Mouse (Mus musculus) myocyte (in vitro differentiated cells): ENCODE measurements around the gene Cdhr2.

Source experiments
- MAX ChIP-seq: IDR thresholded peaks from one replicate; pipeline ENCODE4 v1.6.1; 2011; ENCODE audit warnings: low read depth, mild to moderate bottlenecking, control low read depth
- POLR2A ChIP-seq: IDR thresholded peaks from one replicate; pipeline ENCODE4 v1.6.1; 2011; ENCODE audit warnings: low read depth, mild to moderate bottlenecking, control low read depth, moderate library complexity; ENCODE audit not compliant: insufficient read length
- POLR2AphosphoS2 ChIP-seq: IDR thresholded peaks from one replicate; pipeline ENCODE4 v1.6.1; 2011; ENCODE audit warnings: low read depth, control low read depth; ENCODE audit not compliant: insufficient read length
- TCF12 ChIP-seq: IDR thresholded peaks from one replicate; pipeline ENCODE4 v1.6.1; 2011; ENCODE audit warnings: mild to moderate bottlenecking, control low read depth; ENCODE audit not compliant: poor library complexity, insufficient read depth, severe bottlenecking
- TCF3 ChIP-seq: IDR thresholded peaks from one replicate; pipeline ENCODE4 v1.6.1; 2011; ENCODE audit warnings: low read depth, control low read depth; ENCODE audit not compliant: insufficient read length

- TF ChIP-seq POLR2AphosphoS2 (no peak), POLR2A (no peak), MAX (no peak), TCF12 (no peak), TCF3 (no peak)
Observed at GRCm38 (mm10) chr13:54760906-54761305, 59.6 kb downstream of the Cdhr2 start.
